Mouse (Mus musculus) liver, adult 2 months (tissue): ENCODE results near the gene Rundc3a. TPM values are rescaled to one million over a fixed set of nuclear protein-coding genes. Genes with fewer than 3 reads are reported as not detected.
A peak's percentile ranks its signal among the peaks of the same experiment; 100 is the strongest.

Experiments used
- DNase-seq: peaks from one replicate; pipeline ENCODE4 v3.0.0-alpha.2; 2011; ENCODE audit warnings: low read depth, low spot score; ENCODE audit errors: extremely low read depth
- H3K27ac ChIP-seq: fragments of 200-500 bp; replicated peaks from 2 replicates; pipeline ENCODE4 v1.5.1; 2012; ENCODE audit warnings: low read depth, mild to moderate bottlenecking, control low read depth, inconsistent platforms, low read length; ENCODE audit not compliant: insufficient read depth
- H3K27me3 ChIP-seq: fragments of 200-500 bp; 2 replicates; pipeline ENCODE4 v1.6.1; 2012; ENCODE audit warnings: mild to moderate bottlenecking, moderate library complexity, low read length, inconsistent platforms; ENCODE audit not compliant: control insufficient read depth, insufficient read depth
- H3K36me3 ChIP-seq: fragments of 200-500 bp; 2 replicates; pipeline ENCODE4 v1.6.1; 2012; ENCODE audit warnings: low read length, inconsistent platforms; ENCODE audit not compliant: control insufficient read depth, insufficient read depth
- H3K4me1 ChIP-seq: fragments of 200-500 bp; 2 replicates; pipeline ENCODE4 v1.6.1; 2011; ENCODE audit warnings: low read length; ENCODE audit not compliant: control insufficient read depth, insufficient read depth
- H3K4me3 ChIP-seq: fragments of 200-500 bp; 2 replicates; pipeline ENCODE4 v1.5.1; 2011; ENCODE audit warnings: low read depth, mild to moderate bottlenecking, control low read depth, low read length, moderate library complexity; ENCODE audit not compliant: insufficient read depth
- H3K79me2 ChIP-seq: fragments of 200-500 bp; 2 replicates; pipeline ENCODE4 v1.6.1; 2012; ENCODE audit warnings: inconsistent platforms, mild to moderate bottlenecking, low read length, moderate library complexity; ENCODE audit not compliant: control insufficient read depth, insufficient read depth
- H3K9ac ChIP-seq: fragments of 200-500 bp; 2 replicates; pipeline ENCODE4 v1.6.1; 2012; ENCODE audit warnings: low read depth, mild to moderate bottlenecking, control low read depth, inconsistent platforms, low read length
- CTCF ChIP-seq: fragments of 200-500 bp; IDR thresholded peaks from 2 replicates; pipeline ENCODE4 v1.5.1; 2011; ENCODE audit warnings: low read depth, low read length, control low read depth
- POLR2A ChIP-seq: fragments of 200-500 bp; IDR thresholded peaks from 2 replicates; pipeline ENCODE4 v1.6.1; 2011; ENCODE audit warnings: low read length, control low read depth; ENCODE audit not compliant: insufficient read depth; ENCODE audit errors: extremely low read depth
- WGBS: fragments of 180-500 bp; shearing (Covaris S2); methylation state at CpG from one replicate; pipeline ENCODE4 v1.1.7; 2018; 5-methylcytosine and 5-hydroxymethylcytosine counted together
- polyA plus RNA-seq: library from polyadenylated mRNA; depleted of rRNA; stranded (reverse); fragments of >200 nt; gene quantifications from 2 replicates; pipeline ENCODE4 v1.2.3, GENCODE M21; 2012
- total RNA-seq: library from RNA; depleted of rRNA; stranded (reverse); fragments of >200 nt; gene quantifications from 2 replicates; pipeline ENCODE4 v1.2.3, GENCODE M21; 2014

Gene Rundc3a
- total and polyA plus RNA-seq, 2 experiments: 1.0 to 2.1 TPM

- 91% methylated on average over 7 of the region's 7 CpGs for WGBS
- no peak for TF ChIP-seq CTCF
- TF ChIP-seq POLR2A: no peak
- no peak for DNase-seq
- Histone ChIP-seq H3K79me2 (no peaks in the 10 kb centered on the region), H3K27ac (no peak overlapping the region), H3K36me3 (no peaks in the 10 kb centered on the region), H3K9ac (no peak overlapping the region), H3K27me3 (no peaks in the 10 kb centered on the region), H3K4me3 (no peak overlapping the region), H3K4me1 (peaks cover 11% of the 10 kb centered on the region)
Observed at GRCm38 (mm10) chr11:102396671-102397141, 3.5 kb downstream of the Rundc3a start.

DNA sequence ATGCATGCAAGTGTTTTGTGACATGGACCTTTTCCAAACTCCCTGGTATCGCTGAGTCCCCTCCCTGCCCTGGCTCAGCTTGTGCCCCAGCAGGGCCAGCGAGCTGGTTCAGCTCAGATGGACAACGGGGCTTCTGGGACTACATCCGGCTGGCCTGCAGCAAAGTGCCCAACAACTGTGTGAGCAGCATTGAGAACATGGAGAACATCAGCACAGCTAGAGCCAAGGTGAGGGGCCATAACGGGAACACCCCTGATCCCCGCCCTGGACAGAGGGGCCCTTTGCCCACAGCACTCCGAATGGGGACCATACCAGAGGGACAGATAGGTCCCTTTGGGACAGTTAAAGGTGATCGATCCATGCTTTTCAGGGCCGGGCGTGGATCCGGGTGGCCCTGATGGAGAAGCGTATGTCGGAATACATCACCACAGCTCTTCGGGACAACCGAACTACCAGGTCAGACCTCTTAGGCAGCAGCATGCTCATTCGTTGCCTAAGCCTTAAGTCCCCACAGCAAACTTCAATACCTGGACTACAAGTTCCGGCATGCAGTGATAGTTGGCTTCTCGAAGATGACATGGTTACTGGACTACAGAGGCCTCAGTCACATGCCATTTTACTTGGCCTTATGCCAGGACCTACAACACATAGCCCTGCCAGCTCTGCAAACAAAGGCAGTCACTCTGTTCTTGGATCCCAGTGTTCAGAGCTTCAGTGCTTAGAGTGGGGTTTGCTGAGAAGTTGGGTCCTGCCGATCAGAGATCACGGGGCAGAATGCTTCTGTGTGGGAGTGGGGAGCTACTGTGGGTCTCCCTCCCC lies 5.0 kb downstream of the Rundc3a start:
- Histone ChIP-seq H3K79me2 (no peaks in the 10 kb centered on the region), H3K9ac (no peak overlapping the region), H3K36me3 (peaks cover 8% of the 10 kb centered on the region), H3K27me3 (no peaks in the 10 kb centered on the region), H3K4me3 (no peak overlapping the region), H3K27ac (no peak overlapping the region), H3K4me1 (peaks cover 9% of the 10 kb centered on the region)
- no peak for TF ChIP-seq CTCF
- TF ChIP-seq POLR2A: no peak
- WGBS: 63% methylated on average over 20 of the region's 20 CpGs
- peak; percentile 88 for DNase-seq

GRCm38 (mm10) chr11:102399107-102399506 lies 5.9 kb downstream of the Rundc3a start:
- DNase-seq: no peak
- H3K9ac ChIP-seq: no peak overlapping the region; the same call in 1 of the 2 replicates

DNA sequence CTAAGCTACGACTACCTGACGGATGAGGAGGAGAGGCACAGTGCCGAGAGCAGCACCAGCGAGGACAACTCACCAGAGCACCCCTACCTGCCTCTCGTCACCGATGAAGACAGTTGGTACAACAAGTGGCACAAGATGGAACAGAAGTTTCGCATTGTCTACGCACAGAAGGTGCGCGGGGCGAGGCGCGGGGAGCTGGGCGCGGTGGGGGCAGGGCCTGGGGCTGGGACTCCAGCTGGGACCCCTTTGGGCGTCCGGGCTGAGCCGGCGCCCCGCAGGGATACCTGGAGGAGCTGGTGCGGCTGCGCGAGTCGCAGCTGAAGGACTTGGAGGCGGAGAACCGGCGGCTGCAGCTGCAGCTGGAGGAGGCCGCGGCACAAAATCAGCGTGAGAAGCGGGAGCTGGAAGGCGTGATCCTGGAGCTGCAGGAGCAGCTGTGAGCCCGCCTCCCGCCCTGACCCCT lies 6.4 kb downstream of the Rundc3a start:
- Histone ChIP-seq H3K27ac (no peak overlapping the region), H3K79me2 (no peaks in the 10 kb centered on the region), H3K4me1 (peaks cover 13% of the 10 kb centered on the region), H3K27me3 (no peaks in the 10 kb centered on the region), H3K4me3 (no peak overlapping the region), H3K9ac (peak overlapping the region; percentile 23; the same call in 1 of the 2 replicates), H3K36me3 (peaks cover 15% of the 10 kb centered on the region)
- DNase-seq: no peak
- TF ChIP-seq POLR2A (no peak), CTCF (no peak)
- WGBS: 6% methylated on average over 34 of the region's 34 CpGs

More at GRCm38 (mm10) chr11:102399107-102399506, 5.9 kb downstream of the Rundc3a start:
- Histone ChIP-seq H3K27ac (no peak overlapping the region), H3K27me3 (no peaks in the 10 kb centered on the region), H3K36me3 (peaks cover 14% of the 10 kb centered on the region), H3K4me1 (peaks cover 9% of the 10 kb centered on the region), H3K4me3 (no peak overlapping the region), H3K79me2 (no peaks in the 10 kb centered on the region)
- TF ChIP-seq POLR2A (no peak), CTCF (no peak)
- WGBS: 23% methylated on average over 15 of the region's 15 CpGs

- Histone ChIP-seq H3K4me1 (peaks cover 16% of the 10 kb centered on the region; the same call in 1 of the 2 replicates), H3K4me3 (no peak overlapping the region), H3K79me2 (no peaks in the 10 kb centered on the region; the same call in 1 of the 2 replicates), H3K36me3 (peaks cover 15% of the 10 kb centered on the region), H3K9ac (no peak overlapping the region), H3K27ac (no peak overlapping the region), H3K27me3 (no peaks in the 10 kb centered on the region)
- DNase-seq: no peak
- TF ChIP-seq CTCF (no peak), POLR2A (no peak)
- 33% methylated on average over 12 of the region's 12 CpGs for WGBS
Observed at GRCm38 (mm10) chr11:102400513-102401084, 7.4 kb downstream of the Rundc3a start.
